Mouse (Mus musculus): ENCODE results near the gene Slc6a9. TPM values are rescaled to one million over a fixed set of nuclear protein-coding genes. Genes with fewer than 3 reads are reported as not detected.
A peak's percentile ranks its signal among the peaks of the same experiment; 100 is the strongest.

Gene Slc6a9
- 3.3 and 34.8 TPM in 2 replicates for total RNA-seq (2014; fragmentation: Nextera tagmentation)
- 0.70 and 1.3 TPM in 2 replicates for total RNA-seq (2017)
- polyA plus RNA-seq (2012): 4.4 and 4.6 TPM in 2 replicates

- TF ChIP-seq POLR2AphosphoS5 (IDR thresholded peaks at IDR 0.05; ENCODE audit: insufficient replicate concordance, low read depth, low read length): no peak
- TF ChIP-seq CTCF (IDR thresholded peaks at IDR 0.05; ENCODE audit: low read depth, low read length): no peak
- no peak for TF ChIP-seq GATA1 (IDR thresholded peaks at IDR 0.05; ENCODE audit: borderline replicate concordance, low read length)
- TF ChIP-seq TAL1 (conservative IDR thresholded peaks at IDR 0.05; ENCODE audit: low read depth, low read length): no peak
- TF ChIP-seq GATA2 (IDR thresholded peaks at IDR 0.05; ENCODE audit: borderline replicate concordance, low read depth, low read length): no peak
- Histone ChIP-seq H3K27me3 (ENCODE audit: insufficient read depth, low read length) (peaks cover 20% of the 10 kb centered on the region), H3K9me3 (replicated peaks) (no peaks in the 10 kb centered on the region), H3K4me3 (ENCODE audit: low read depth, low read length) (peak within 1 kb of the TSS; percentile 74), H3K4me1 (ENCODE audit: insufficient read depth, low read depth, low read length) (peaks cover 81% of the 10 kb centered on the region), H3K36me3 (replicated peaks) (no peaks in the 10 kb centered on the region)
- DNase-seq (ENCODE audit: low spot score): no peak
- no peak for ATAC-seq (ENCODE audit: extremely low read depth, insufficient number of reproducible peaks, low FRiP score, poor library complexity, severe bottlenecking)
Measured at GRCm38 (mm10) chr4:117834457-117834844, at the start of gene Slc6a9. Gene Slc6a9 (plus strand): TSS chr4:117834506.

DNA sequence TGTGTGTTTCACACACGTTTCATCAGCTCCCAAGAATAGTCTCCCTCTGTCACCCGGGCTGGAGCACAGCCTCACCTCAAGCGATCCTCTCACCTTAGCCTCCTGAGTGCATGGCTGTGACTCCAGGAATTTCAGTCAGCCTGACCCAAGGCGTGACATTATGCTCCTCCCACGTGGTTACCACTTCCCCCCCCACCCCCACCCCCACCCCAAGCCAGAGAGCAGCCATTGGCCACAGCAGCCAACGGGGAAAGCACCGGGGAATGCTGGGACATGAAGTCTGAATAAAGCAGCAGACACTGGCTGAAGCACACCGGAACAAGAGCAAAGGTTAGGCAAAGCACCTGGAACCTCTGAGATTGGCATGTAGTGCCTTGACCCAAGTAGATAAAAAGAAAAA, 47.3 kb upstream of the Slc6a9 start:
- Histone ChIP-seq H3K9me3 (replicated peaks) (peaks cover 2% of the 10 kb centered on the region), H3K36me3 (replicated peaks) (no peaks in the 10 kb centered on the region), H3K4me3 (ENCODE audit: low read depth, low read length) (no peak overlapping the region), H3K27me3 (ENCODE audit: insufficient read depth, low read length) (peaks cover 18% of the 10 kb centered on the region), H3K4me1 (ENCODE audit: insufficient read depth, low read depth, low read length) (no peaks in the 10 kb centered on the region)
- no peak for TF ChIP-seq GATA1 (IDR thresholded peaks at IDR 0.05; ENCODE audit: borderline replicate concordance, low read length)
- no peak for TF ChIP-seq GATA2 (IDR thresholded peaks at IDR 0.05; ENCODE audit: borderline replicate concordance, low read depth, low read length)
- TF ChIP-seq POLR2AphosphoS5 (IDR thresholded peaks at IDR 0.05; ENCODE audit: insufficient replicate concordance, low read depth, low read length): no peak
- no peak for TF ChIP-seq TAL1 (conservative IDR thresholded peaks at IDR 0.05; ENCODE audit: low read depth, low read length)
- TF ChIP-seq CTCF (IDR thresholded peaks at IDR 0.05; ENCODE audit: low read depth, low read length): no peak
- DNase-seq (ENCODE audit: low spot score) (no peak), ATAC-seq (ENCODE audit: extremely low read depth, insufficient number of reproducible peaks, low FRiP score, poor library complexity, severe bottlenecking) (no peak)

DNA sequence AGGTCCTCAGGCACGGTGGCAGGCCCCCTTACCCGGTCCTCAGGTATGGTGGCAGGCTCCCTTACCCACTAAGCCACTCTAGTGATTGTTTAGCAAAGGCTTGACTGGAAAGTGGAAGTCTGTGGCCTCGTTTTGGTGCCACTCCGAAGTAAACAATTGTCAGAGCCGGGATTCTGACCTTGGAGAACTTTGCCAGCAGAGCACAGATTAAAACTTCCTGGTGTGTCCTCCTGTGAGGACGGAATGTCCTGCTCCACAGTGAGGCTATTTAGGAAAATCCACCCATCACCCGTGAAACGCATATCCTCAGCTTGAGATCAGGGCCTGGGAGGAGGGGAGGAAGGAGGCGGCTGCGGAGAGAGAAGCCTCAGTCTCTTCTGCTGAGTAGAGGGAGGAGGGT, 46.0 kb upstream of the Slc6a9 start:
- Histone ChIP-seq H3K4me3 (ENCODE audit: low read depth, low read length) (no peak overlapping the region), H3K36me3 (replicated peaks) (no peaks in the 10 kb centered on the region), H3K27me3 (ENCODE audit: insufficient read depth, low read length) (peaks cover 14% of the 10 kb centered on the region), H3K4me1 (ENCODE audit: insufficient read depth, low read depth, low read length) (no peaks in the 10 kb centered on the region), H3K9me3 (replicated peaks) (peaks cover 2% of the 10 kb centered on the region)
- ATAC-seq (ENCODE audit: extremely low read depth, insufficient number of reproducible peaks, low FRiP score, poor library complexity, severe bottlenecking) (no peak), DNase-seq (ENCODE audit: low spot score) (no peak)
- no peak for TF ChIP-seq POLR2AphosphoS5 (IDR thresholded peaks at IDR 0.05; ENCODE audit: insufficient replicate concordance, low read depth, low read length)
- no peak for TF ChIP-seq GATA2 (IDR thresholded peaks at IDR 0.05; ENCODE audit: borderline replicate concordance, low read depth, low read length)

GRCm38 (mm10) chr4:117799904-117800303, 34.4 kb upstream of the Slc6a9 start:
- no peak for DNase-seq (ENCODE audit: low spot score)
- Histone ChIP-seq H3K36me3 (replicated peaks) (no peaks in the 10 kb centered on the region), H3K27me3 (ENCODE audit: insufficient read depth, low read length) (peaks cover 7% of the 10 kb centered on the region; the same call in 1 of the 2 replicates), H3K4me1 (ENCODE audit: insufficient read depth, low read depth, low read length) (peaks cover 6% of the 10 kb centered on the region), H3K9me3 (replicated peaks) (no peaks in the 10 kb centered on the region), H3K4me3 (ENCODE audit: low read depth, low read length) (no peak overlapping the region)
- no peak for ATAC-seq (ENCODE audit: extremely low read depth, insufficient number of reproducible peaks, low FRiP score, poor library complexity, severe bottlenecking)
- no peak for TF ChIP-seq GATA2 (IDR thresholded peaks at IDR 0.05; ENCODE audit: borderline replicate concordance, low read depth, low read length)
- TF ChIP-seq POLR2AphosphoS5 (IDR thresholded peaks at IDR 0.05; ENCODE audit: insufficient replicate concordance, low read depth, low read length): no peak
- no peak for TF ChIP-seq GATA1 (IDR thresholded peaks at IDR 0.05; ENCODE audit: borderline replicate concordance, low read length)
- TF ChIP-seq TAL1 (conservative IDR thresholded peaks at IDR 0.05; ENCODE audit: low read depth, low read length): no peak
- TF ChIP-seq CTCF (IDR thresholded peaks at IDR 0.05; ENCODE audit: low read depth, low read length): no peak

GRCm38 (mm10) chr4:117806992-117807391, 27.3 kb upstream of the Slc6a9 start:
- H3K9me3 ChIP-seq (replicated peaks): peaks cover 2% of the 10 kb centered on the region; the same call in 1 of the 2 replicates
- ATAC-seq (ENCODE audit: extremely low read depth, insufficient number of reproducible peaks, low FRiP score, poor library complexity, severe bottlenecking) (peak; percentile 86), DNase-seq (ENCODE audit: low spot score) (peak; percentile 46)
- TF ChIP-seq TAL1 (conservative IDR thresholded peaks at IDR 0.05; ENCODE audit: low read depth, low read length) (peak; percentile 78), GATA2 (IDR thresholded peaks at IDR 0.05; ENCODE audit: borderline replicate concordance, low read depth, low read length) (no peak)
- H3K27me3 ChIP-seq (ENCODE audit: insufficient read depth, low read length): peaks cover 2% of the 10 kb centered on the region; the same call in 1 of the 2 replicates
- no peak overlapping the region for H3K4me3 ChIP-seq (ENCODE audit: low read depth, low read length)
- H3K36me3 ChIP-seq (replicated peaks): no peaks in the 10 kb centered on the region
- peaks cover 35% of the 10 kb centered on the region for H3K4me1 ChIP-seq (ENCODE audit: insufficient read depth, low read depth, low read length)

DNA sequence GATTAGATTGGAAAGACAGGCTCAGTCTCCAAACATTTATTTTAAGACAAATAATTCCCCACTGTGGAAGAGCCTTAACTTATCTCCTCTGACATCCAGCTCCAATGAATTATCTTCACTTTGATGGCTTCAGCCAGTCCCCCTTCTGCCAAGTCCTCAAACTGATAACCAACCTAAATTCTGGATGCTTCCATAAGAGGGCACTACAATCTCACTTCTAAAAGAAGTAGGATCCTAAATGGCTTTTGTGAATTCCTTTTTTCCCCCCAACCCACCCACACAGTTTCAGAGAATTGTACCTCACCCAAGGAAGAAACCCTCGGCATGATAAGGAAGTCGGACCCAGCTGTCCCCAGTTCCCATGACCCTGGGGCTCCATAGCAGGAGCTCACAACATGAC, 23.4 kb upstream of the Slc6a9 start:
- Histone ChIP-seq H3K36me3 (replicated peaks) (no peaks in the 10 kb centered on the region), H3K9me3 (replicated peaks) (peaks cover 9% of the 10 kb centered on the region), H3K4me3 (ENCODE audit: low read depth, low read length) (no peak overlapping the region), H3K4me1 (ENCODE audit: insufficient read depth, low read depth, low read length) (peaks cover 34% of the 10 kb centered on the region), H3K27me3 (ENCODE audit: insufficient read depth, low read length) (peaks cover 29% of the 10 kb centered on the region)
- DNase-seq (ENCODE audit: low spot score): no peak
- TF ChIP-seq CTCF (IDR thresholded peaks at IDR 0.05; ENCODE audit: low read depth, low read length) (no peak), POLR2AphosphoS5 (IDR thresholded peaks at IDR 0.05; ENCODE audit: insufficient replicate concordance, low read depth, low read length) (no peak), GATA1 (IDR thresholded peaks at IDR 0.05; ENCODE audit: borderline replicate concordance, low read length) (no peak), TAL1 (conservative IDR thresholded peaks at IDR 0.05; ENCODE audit: low read depth, low read length) (no peak), GATA2 (IDR thresholded peaks at IDR 0.05; ENCODE audit: borderline replicate concordance, low read depth, low read length) (no peak)
- no peak for ATAC-seq (ENCODE audit: extremely low read depth, insufficient number of reproducible peaks, low FRiP score, poor library complexity, severe bottlenecking)
